Mouse (Mus musculus) ZHBTc4 (cell line): Measurements from ENCODE around the gene Ctnnd1.
A peak's percentile ranks its signal among the peaks of the same experiment; 100 is the strongest.
"Not testable (repeated sequence)": the region's sequence is repeated elsewhere in the genome, so short reads cannot be mapped to it uniquely, and the experiment has no call there.

Experiments used
- DNase-seq: peaks from one replicate; pipeline ENCODE4 v3.0.0-alpha.2; 2011; ENCODE audit warnings: low read depth, low spot score

Gene Ctnnd1

GRCm38 (mm10) chr2:84650464-84651195 lies at the start of gene Ctnnd1:
Ctnnd1 (minus strand) TSS chr2:84650765.
- peak; percentile 92 for DNase-seq

GRCm38 (mm10) chr2:84695007-84695695 lies 44.6 kb upstream of the Ctnnd1 start:
- no peak for DNase-seq

- DNase-seq = no peak
These were observed 39.5 kb upstream of the Ctnnd1 start for GRCm38 (mm10) chr2:84690050-84690449.

- no peak for DNase-seq
These were observed 37.7 kb upstream of the Ctnnd1 start for GRCm38 (mm10) chr2:84688080-84688844.

GRCm38 (mm10) chr2:84682605-84683183 lies 32.1 kb upstream of the Ctnnd1 start:
- DNase-seq = no peak

GRCm38 (mm10) chr2:84679016-84679415 lies 28.5 kb upstream of the Ctnnd1 start, which contains the start of gene Tmx2:
Tmx2 (minus strand) TSS chr2:84679140.
- DNase-seq = peak; percentile 28

- DNase-seq = peak; percentile 99
These were observed 27.7 kb upstream of the Ctnnd1 start, which contains the start of the genes Gm28635 and Med19 for GRCm38 (mm10) chr2:84677968-84678880. Gm28635 (minus strand) TSS chr2:84678041. Med19 (plus strand) TSS chr2:84678402.

GRCm38 (mm10) chr2:84677270-84677967 lies 26.9 kb upstream of the Ctnnd1 start:
- peak; percentile 88 for DNase-seq

- not testable (repeated sequence) for DNase-seq
These were observed 21.0 kb upstream of the Ctnnd1 start for GRCm38 (mm10) chr2:84671535-84671934.

- peak; percentile 98 for DNase-seq
These were observed 20.0 kb upstream of the Ctnnd1 start, which contains the start of gene Selenoh for GRCm38 (mm10) chr2:84670569-84670933. Selenoh (minus strand) TSS chr2:84670770.

- no peak for DNase-seq
These were observed 19.4 kb upstream of the Ctnnd1 start for GRCm38 (mm10) chr2:84669828-84670568.

- no peak for DNase-seq
These were observed 15.5 kb upstream of the Ctnnd1 start for GRCm38 (mm10) chr2:84666081-84666480.

GRCm38 (mm10) chr2:84662866-84663265 lies 12.3 kb upstream of the Ctnnd1 start:
- DNase-seq = peak; percentile 85

GRCm38 (mm10) chr2:84660253-84660652 lies 9.7 kb upstream of the Ctnnd1 start:
- peak; percentile 84 for DNase-seq

- peak; percentile 89 for DNase-seq
These were observed 8.2 kb upstream of the Ctnnd1 start, which contains the start of gene Btbd18 for GRCm38 (mm10) chr2:84658806-84659205. Btbd18 (plus strand) TSS chr2:84659079.

- DNase-seq = no peak
These were observed 5.3 kb upstream of the Ctnnd1 start for GRCm38 (mm10) chr2:84655864-84656263.

- no peak for DNase-seq
These were observed 2.8 kb upstream of the Ctnnd1 start for GRCm38 (mm10) chr2:84653354-84653753.

GRCm38 (mm10) chr2:84649674-84650073 lies 891 bp downstream of the Ctnnd1 start:
- peak; percentile 35 for DNase-seq

- no peak for DNase-seq
These were observed 2.2 kb downstream of the Ctnnd1 start for GRCm38 (mm10) chr2:84648369-84648768.
